Mouse (Mus musculus): ENCODE results near the gene Cabp1.

GRCm38 (mm10) chr5:115133358-115134066 lies 60.7 kb downstream of the Cabp1 start:
- TF ChIP-seq CTCF (IDR thresholded peaks at IDR 0.05; ENCODE audit: low read depth, low read length) (no peak), GATA1 (IDR thresholded peaks at IDR 0.05; ENCODE audit: borderline replicate concordance, low read length) (no peak), TAL1 (conservative IDR thresholded peaks at IDR 0.05; ENCODE audit: low read depth, low read length) (no peak), GATA2 (IDR thresholded peaks at IDR 0.05; ENCODE audit: borderline replicate concordance, low read depth, low read length) (no peak), POLR2AphosphoS5 (IDR thresholded peaks at IDR 0.05; ENCODE audit: insufficient replicate concordance, low read depth, low read length) (no peak)
